Mouse (Mus musculus) CH12.LX (cell line): ENCODE measurements around the gene Dhrs1.

ENCODE experiments used
- CHD2 ChIP-seq: IDR thresholded peaks from 2 replicates; pipeline ENCODE4 v1.6.1; 2011; ENCODE audit warnings: low read length, improper control_type of control experiment
- CTCF ChIP-seq, 2 experiments: IDR thresholded peaks in 1 of 2; conservative IDR thresholded peaks in 1 of 2; 2 replicates each; pipeline ENCODE4 v1.5.1; 2011 to 2012; ENCODE audit warnings: low read depth in 2 of 2, low read length in 2 of 2, improper control_type of control experiment in 1 of 2, inconsistent platforms in 1 of 2, mild to moderate bottlenecking in 1 of 2, moderate library complexity in 1 of 2
- EP300 ChIP-seq: IDR thresholded peaks from 2 replicates; pipeline ENCODE4 v1.6.1; 2011; ENCODE audit warnings: low read length, improper control_type of control experiment
- GABPA ChIP-seq: IDR thresholded peaks from 2 replicates; pipeline ENCODE4 v1.6.1; 2012; ENCODE audit warnings: low read depth, low read length, improper control_type of control experiment, inconsistent platforms; ENCODE audit not compliant: insufficient replicate concordance
- JUND ChIP-seq: conservative IDR thresholded peaks from 2 replicates; pipeline ENCODE4 v1.6.1; 2011; ENCODE audit warnings: low read depth, low read length, improper control_type of control experiment
- MXI1 ChIP-seq: IDR thresholded peaks from 2 replicates; pipeline ENCODE4 v1.6.1; 2011; ENCODE audit warnings: mild to moderate bottlenecking, low read depth, low read length, improper control_type of control experiment
- USF2 ChIP-seq: conservative IDR thresholded peaks from 2 replicates; pipeline ENCODE4 v1.6.1; 2011; ENCODE audit warnings: low read depth, low read length, improper control_type of control experiment
- ZMIZ1 ChIP-seq: IDR thresholded peaks from 2 replicates; pipeline ENCODE4 v1.6.1; 2012; ENCODE audit warnings: low read depth, mild to moderate bottlenecking, inconsistent platforms, low read length, improper control_type of control experiment

GRCm38 (mm10) chr14:55713007-55713728, 32.3 kb downstream of the Dhrs1 start:
- TF ChIP-seq MXI1 (no peak), CTCF (conservative IDR thresholded peaks at IDR 0.05 in 1 of 2, IDR thresholded peaks at IDR 0.05 in 1 of 2; ENCODE audit: low read depth in 2 of 2, low read length in 2 of 2) (no peak), USF2 (no peak), CHD2 (no peak), EP300 (no peak), GABPA (no peak), ZMIZ1 (no peak), JUND (no peak)
